Mouse (Mus musculus) embryonic facial prominence, embryonic 14.5 days (tissue): ENCODE results near the gene Ndufs2. TPM values are rescaled to one million over a fixed set of nuclear protein-coding genes. Genes with fewer than 3 reads are reported as not detected.
A peak's percentile ranks its signal among the peaks of the same experiment; 100 is the strongest.

Experiments used
- ATAC-seq: fragments of 200-750 bp; cut with Nextera tagmentation; 2 replicates; pipeline ENCODE4 v1.8.0; 2017; ENCODE audit warnings: low read depth, moderate number of reproducible peaks, moderate TSS enrichment
- DNase-seq: peaks from one replicate; pipeline ENCODE4 v3.0.0-alpha.2; 2015; ENCODE audit warnings: low spot score
- H3K27ac ChIP-seq: fragments of 300-500 bp; sonication (generic); replicated peaks from 2 replicates; pipeline ENCODE4 v1.5.1; 2014; ENCODE audit warnings: low read depth, mild to moderate bottlenecking, low read length, moderate library complexity
- H3K27me3 ChIP-seq: fragments of 300-500 bp; sonication (generic); replicated peaks from 2 replicates; pipeline ENCODE4 v1.6.1; 2014; ENCODE audit warnings: low read length; ENCODE audit not compliant: control insufficient read depth, insufficient read depth
- H3K36me3 ChIP-seq: fragments of 300-500 bp; sonication (generic); 2 replicates; pipeline ENCODE4 v1.6.1; 2014; ENCODE audit warnings: low read length, mixed read lengths; ENCODE audit not compliant: control insufficient read depth, insufficient read depth
- H3K4me1 ChIP-seq: fragments of 300-500 bp; sonication (generic); 2 replicates; pipeline ENCODE4 v1.6.1; 2014; ENCODE audit warnings: antibody characterized with exemption, low read length; ENCODE audit not compliant: control insufficient read depth, insufficient read depth
- H3K4me2 ChIP-seq: fragments of 300-500 bp; sonication (generic); 2 replicates; pipeline ENCODE4 v1.6.1; 2014; ENCODE audit warnings: low read depth, mild to moderate bottlenecking, low read length, moderate library complexity, mixed read lengths
- H3K4me3 ChIP-seq: fragments of 300-500 bp; sonication (generic); 2 replicates; pipeline ENCODE4 v1.5.1; 2014; ENCODE audit warnings: low read depth, mild to moderate bottlenecking, low read length
- H3K9ac ChIP-seq: fragments of 300-500 bp; sonication (generic); 2 replicates; pipeline ENCODE4 v1.6.1; 2014; ENCODE audit warnings: low read depth, mild to moderate bottlenecking, low read length, moderate library complexity, mixed read lengths
- H3K9me3 ChIP-seq: fragments of 300-500 bp; sonication (generic); 2 replicates; pipeline ENCODE4 v1.6.1; 2016; ENCODE audit warnings: low read length; ENCODE audit not compliant: control insufficient read depth
- WGBS: fragments of 180-500 bp; shearing (Covaris S2); extraction: QIAGEN DNeasy Blood & Tissue Kit; methylation state at CpG from one replicate; pipeline ENCODE4 v1.1.7; 2014; 5-methylcytosine and 5-hydroxymethylcytosine counted together
- polyA plus RNA-seq: library from polyadenylated mRNA; unstranded; fragments of >200 nt; fragmentation: Nextera tagmentation; extraction: Ambion mirVana; gene quantifications from 2 replicates; pipeline ENCODE4 v1.2.1, GENCODE M21; 2014

Gene Ndufs2
- polyA plus RNA-seq, 1 experiment from 2014 or later: 246 TPM

GRCm38 (mm10) chr1:171280916-171281527, 29.8 kb upstream of the Ndufs2 start, which contains the start of gene Ppox:
Ppox (minus strand) TSS chr1:171281186.
- under 1% methylated on average over 26 of the region's 26 CpGs for WGBS
- Histone ChIP-seq H3K4me1 (peaks cover 15% of the 10 kb centered on the region), H3K4me3 (peak within 1 kb of the TSS; percentile 66), H3K4me2 (peak within 1 kb of the TSS; percentile 86), H3K9me3 (no peaks in the 10 kb centered on the region), H3K27ac (peak within 1 kb of the TSS; percentile 89), H3K36me3 (peaks cover 71% of the 10 kb centered on the region), H3K27me3 (no peaks in the 10 kb centered on the region), H3K9ac (peak within 1 kb of the TSS; percentile 77)
- DNase-seq: peak; percentile 99
- peak; percentile 98 for ATAC-seq

GRCm38 (mm10) chr1:171280250-171280915, 29.2 kb upstream of the Ndufs2 start:
- DNase-seq: no peak
- ATAC-seq: peak; percentile 0; the same call in 1 of the 2 replicates
- 2% methylated on average over 25 of the region's 25 CpGs for WGBS

DNA sequence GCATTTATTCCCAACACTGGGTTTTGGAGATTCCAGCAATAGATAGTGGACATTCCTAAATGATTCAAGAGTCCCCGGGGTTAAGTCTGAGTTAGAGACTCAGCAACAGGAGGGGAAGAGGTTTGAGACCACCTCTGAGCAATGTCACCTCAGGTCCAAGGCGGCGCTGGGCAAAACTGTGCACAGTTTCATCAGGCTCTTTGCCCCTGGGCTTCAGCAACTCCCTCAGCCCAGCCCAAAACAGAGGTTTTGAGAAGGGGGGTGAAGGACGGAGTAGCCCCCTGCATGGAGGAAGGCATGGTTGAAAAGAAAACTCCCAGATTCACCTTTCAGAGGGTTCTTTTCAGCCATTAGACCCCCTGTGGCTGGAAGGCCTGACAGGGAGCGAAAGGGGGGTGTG, 28.5 kb upstream of the Ndufs2 start:
- Histone ChIP-seq H3K36me3 (peaks cover 71% of the 10 kb centered on the region), H3K27me3 (no peaks in the 10 kb centered on the region), H3K4me3 (peak overlapping the region; percentile 66), H3K27ac (no peak overlapping the region), H3K4me2 (peak overlapping the region; percentile 86), H3K9ac (peak overlapping the region; percentile 77), H3K9me3 (no peaks in the 10 kb centered on the region), H3K4me1 (peaks cover 15% of the 10 kb centered on the region)
- DNase-seq: no peak
- ATAC-seq: no peak
- 54% methylated on average over 5 of the region's 5 CpGs for WGBS

More at GRCm38 (mm10) chr1:171280250-171280915, 29.2 kb upstream of the Ndufs2 start:
- peak overlapping the region; percentile 86 for H3K4me2 ChIP-seq
- peaks cover 71% of the 10 kb centered on the region for H3K36me3 ChIP-seq
- H3K27me3 ChIP-seq: no peaks in the 10 kb centered on the region
- H3K27ac ChIP-seq: peak overlapping the region; percentile 66
- H3K4me1 ChIP-seq: peaks cover 15% of the 10 kb centered on the region
- no peaks in the 10 kb centered on the region for H3K9me3 ChIP-seq
- H3K9ac ChIP-seq: peak overlapping the region; percentile 77
- H3K4me3 ChIP-seq: peak overlapping the region; percentile 66

- no peak overlapping the region for H3K9ac ChIP-seq
- H3K4me2 ChIP-seq: no peak overlapping the region
- no peak overlapping the region for H3K27ac ChIP-seq
- peaks cover 71% of the 10 kb centered on the region for H3K36me3 ChIP-seq
- no peak for DNase-seq
- no peak for ATAC-seq
- no peak overlapping the region for H3K4me3 ChIP-seq
- no peaks in the 10 kb centered on the region for H3K9me3 ChIP-seq
- WGBS: 87% methylated on average over 14 of the region's 14 CpGs
- H3K27me3 ChIP-seq: no peaks in the 10 kb centered on the region
- H3K4me1 ChIP-seq: peaks cover 15% of the 10 kb centered on the region
Observed at GRCm38 (mm10) chr1:171279012-171279705, 28.0 kb upstream of the Ndufs2 start.

DNA sequence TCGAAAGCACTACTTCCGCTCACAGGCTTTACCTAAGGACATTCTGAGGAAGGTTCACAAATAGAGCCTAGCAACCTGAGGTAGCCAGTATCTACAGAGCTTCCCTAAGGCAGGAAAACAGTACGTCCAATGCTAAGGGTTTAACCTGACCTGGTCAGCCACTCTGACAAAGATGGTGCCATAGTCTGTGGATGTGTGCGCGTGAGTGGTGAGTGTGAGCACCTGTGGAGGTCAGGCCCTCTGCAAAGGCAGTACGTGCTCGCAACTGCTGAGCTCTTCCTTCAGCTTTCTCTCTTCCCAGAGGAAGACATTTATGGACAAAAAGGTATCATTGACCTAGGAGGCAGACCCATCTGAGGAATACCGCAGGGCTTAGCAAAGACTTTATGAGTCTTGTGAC, 27.2 kb upstream of the Ndufs2 start:
- no peak for DNase-seq
- Histone ChIP-seq H3K9ac (no peak overlapping the region), H3K27ac (no peak overlapping the region), H3K9me3 (no peaks in the 10 kb centered on the region), H3K36me3 (peaks cover 71% of the 10 kb centered on the region), H3K4me2 (no peak overlapping the region), H3K27me3 (no peaks in the 10 kb centered on the region), H3K4me1 (peaks cover 15% of the 10 kb centered on the region), H3K4me3 (no peak overlapping the region)
- no peak for ATAC-seq
- WGBS: 93% methylated on average over 8 of the region's 8 CpGs

- Histone ChIP-seq H3K4me2 (no peak overlapping the region), H3K27ac (no peak overlapping the region), H3K4me3 (no peak overlapping the region), H3K9me3 (no peaks in the 10 kb centered on the region), H3K36me3 (peaks cover 71% of the 10 kb centered on the region), H3K9ac (no peak overlapping the region), H3K4me1 (peaks cover 15% of the 10 kb centered on the region), H3K27me3 (no peaks in the 10 kb centered on the region)
- DNase-seq: no peak
- ATAC-seq: no peak
- 85% methylated on average over 10 of the region's 10 CpGs for WGBS
Observed at GRCm38 (mm10) chr1:171277736-171278135, 26.5 kb upstream of the Ndufs2 start.

GRCm38 (mm10) chr1:171276110-171276748, 25.0 kb upstream of the Ndufs2 start:
- DNase-seq (no peak), ATAC-seq (no peak)
- whole genome bisulfite sequencing: 87% methylated on average over 14 of the region's 14 CpGs
- Histone ChIP-seq H3K4me3 (no peak overlapping the region), H3K27ac (no peak overlapping the region), H3K36me3 (peaks cover 70% of the 10 kb centered on the region), H3K27me3 (no peaks in the 10 kb centered on the region), H3K4me1 (peaks cover 12% of the 10 kb centered on the region), H3K9ac (no peak overlapping the region), H3K9me3 (no peaks in the 10 kb centered on the region), H3K4me2 (no peak overlapping the region)

DNA sequence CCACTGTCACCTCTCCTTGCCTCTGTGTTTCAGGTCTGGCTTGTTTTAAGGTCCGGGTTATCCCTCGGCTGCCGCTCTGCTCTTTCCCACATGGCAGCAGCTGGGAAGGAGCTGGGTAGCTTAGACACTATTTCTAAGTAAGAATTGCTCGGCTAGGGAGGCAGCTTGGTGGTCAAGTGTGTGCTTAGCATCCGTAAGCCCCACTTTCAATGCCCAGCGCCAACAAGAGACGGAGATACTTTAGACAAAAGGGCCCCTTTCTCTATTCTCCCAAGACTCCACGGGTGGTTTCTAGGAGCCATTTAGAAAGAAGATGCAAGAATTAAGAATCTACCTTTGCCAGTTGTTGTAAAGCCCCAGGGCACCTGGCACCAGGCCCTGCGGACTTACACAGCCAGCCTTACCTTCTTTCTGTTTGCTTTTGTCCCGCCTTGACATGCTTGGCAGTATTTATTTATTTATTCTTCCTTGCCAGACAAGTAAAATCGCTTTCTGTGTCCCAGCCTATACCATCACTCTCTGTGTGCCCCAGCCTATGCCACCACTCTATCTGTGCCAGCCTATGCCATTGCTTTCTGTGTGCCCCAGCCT, 24.1 kb upstream of the Ndufs2 start:
- H3K9me3 ChIP-seq: no peaks in the 10 kb centered on the region
- no peak for ATAC-seq
- H3K4me2 ChIP-seq: no peak overlapping the region
- H3K4me3 ChIP-seq: no peak overlapping the region
- no peak overlapping the region for H3K27ac ChIP-seq
- 86% methylated on average over 11 of the region's 11 CpGs for WGBS
- H3K36me3 ChIP-seq: peaks cover 70% of the 10 kb centered on the region
- H3K4me1 ChIP-seq: peaks cover 13% of the 10 kb centered on the region
- 0 out of 2 replicates have a peak overlapping the region, but pooled peaks have one; percentile 3 for H3K9ac ChIP-seq
- no peaks in the 10 kb centered on the region for H3K27me3 ChIP-seq
- DNase-seq: no peak
